Mouse (Mus musculus) lung, postnatal 0 days (tissue): ENCODE data around the gene Myo5c.

Experiments used
- CTCF ChIP-seq: IDR thresholded peaks from 2 replicates; pipeline ENCODE4 v1.5.1; 2016; ENCODE audit warnings: antibody characterized with exemption, mild to moderate bottlenecking
- EP300 ChIP-seq: IDR thresholded peaks from 2 replicates; pipeline ENCODE4 v1.6.1; 2016; ENCODE audit warnings: antibody characterized with exemption, mild to moderate bottlenecking, control low read depth

- TF ChIP-seq CTCF: peak; percentile 31; the same call in 1 of the 2 replicates
- no peak for TF ChIP-seq EP300
Measured at GRCm38 (mm10) chr9:75231841-75232746, at the start of gene Myo5c.
